In the genomic region with DNA sequence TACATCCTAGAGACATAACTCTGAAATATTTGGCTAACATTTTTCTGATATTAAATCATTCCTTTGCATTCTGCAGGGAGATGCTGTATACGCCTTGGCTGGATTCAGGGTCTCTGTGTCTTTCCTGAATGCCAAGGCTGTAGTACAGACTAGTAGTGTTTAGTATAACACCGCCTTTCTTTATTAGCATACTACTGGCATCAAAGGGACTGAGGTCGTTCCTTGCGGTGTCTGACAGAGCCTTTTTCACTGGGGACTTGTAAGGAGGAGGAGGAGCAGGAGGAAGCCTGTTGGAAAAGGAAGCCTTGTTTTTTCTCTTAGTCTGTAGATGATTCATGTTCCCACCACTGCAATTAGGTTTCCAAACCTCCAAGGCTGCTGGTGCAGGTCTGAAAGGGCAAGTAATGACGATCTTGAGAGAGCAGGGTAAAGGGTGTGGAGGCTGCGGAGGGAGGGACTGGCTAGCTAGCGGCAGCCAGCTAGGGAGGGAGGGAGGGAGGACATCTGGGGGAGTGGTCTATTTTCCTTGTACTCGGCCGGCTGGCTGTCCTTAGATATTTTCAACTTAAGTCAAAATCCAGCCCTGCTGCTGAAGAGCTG, we compare ENCODE assay signal across 8 mouse cellular contexts.
DNase-seq lines count a peak whose midpoint lies in the region; ATAC-seq and TF ChIP-seq lines count a peak whose summit lies in the region.

No protein-coding gene starts in this region.

- no peak for TF ChIP-seq CTCF in cerebellum, adult 2 months (IDR thresholded peaks at IDR 0.05; ENCODE audit: borderline replicate concordance, insufficient read depth, low read depth, low read length)
- TF ChIP-seq CTCF in heart, adult 2 months (IDR thresholded peaks at IDR 0.05) = no peak

- TF ChIP-seq EP300 in heart, adult 2 months (IDR thresholded peaks at IDR 0.05; ENCODE audit: insufficient read depth, low read depth, low read length) = 0 out of 2 replicates have a peak, but pooled peaks have one; percentile 54

- no peak overlapping the region for H3K27ac ChIP-seq in cerebellum, adult 2 months (ENCODE audit: insufficient read depth, low read length)
- peak overlapping the region; percentile 75 for H3K27ac ChIP-seq in embryonic facial prominence, embryonic 10.5 days (replicated peaks)
- peak overlapping the region; percentile 74 for H3K27ac ChIP-seq in heart, adult 2 months
- 0 out of 2 replicates have a peak overlapping the region, but pooled peaks have one; percentile 32 for H3K27ac ChIP-seq in liver, embryonic 13.5 days
- peak overlapping the region; percentile 43; the same call in 1 of the 2 replicates for H3K27ac ChIP-seq in neural tube, embryonic 12.5 days

- no peaks in the 10 kb centered on the region for H3K36me3 ChIP-seq in embryonic facial prominence, embryonic 10.5 days (replicated peaks)
- peaks cover 50% of the 10 kb centered on the region for H3K36me3 ChIP-seq in heart, adult 2 months (ENCODE audit: control insufficient read depth, insufficient read depth, low read length)
- H3K36me3 ChIP-seq in liver, embryonic 13.5 days = peaks cover 5% of the 10 kb centered on the region; the same call in 1 of the 2 replicates
- H3K36me3 ChIP-seq in neural tube, embryonic 12.5 days = no peaks in the 10 kb centered on the region

- H3K4me3 ChIP-seq in cerebellum, adult 2 months (replicated peaks; ENCODE audit: insufficient read depth, low read depth, low read length) = peak overlapping the region; percentile 47
- H3K4me3 ChIP-seq in embryonic facial prominence, embryonic 10.5 days = peak overlapping the region; percentile 47
- H3K4me3 ChIP-seq in heart, adult 2 months = peak overlapping the region; percentile 37; the same call in 1 of the 2 replicates
- H3K4me3 ChIP-seq in liver, embryonic 13.5 days (replicated peaks) = peak overlapping the region; percentile 6; the same call in 1 of the 2 replicates
- peak overlapping the region; percentile 20 for H3K4me3 ChIP-seq in neural tube, embryonic 12.5 days

- H3K9ac ChIP-seq in heart, adult 2 months (ENCODE audit: low read depth, low read length) = peak overlapping the region; percentile 42
- H3K9ac ChIP-seq in liver, embryonic 13.5 days = no peak overlapping the region
- H3K9ac ChIP-seq in neural tube, embryonic 12.5 days = peak overlapping the region; percentile 49

- peak; percentile 67 for ATAC-seq in liver, embryonic 13.5 days (ENCODE audit: low read depth)
- peak; percentile 85 for ATAC-seq in neural tube, embryonic 12.5 days (ENCODE audit: low FRiP score, low read depth)

- H3K79me2 ChIP-seq in heart, adult 2 months (replicated peaks; ENCODE audit: control insufficient read depth, insufficient read depth, low read length) = peaks cover 4% of the 10 kb centered on the region

- peak in 1 of 2 experiments; percentile 7 for DNase-seq in cerebellum, adult 2 months
- DNase-seq in cerebellum, adult 11 months = no peak
- DNase-seq in embryonic facial prominence, embryonic 10.5 days (ENCODE audit: low spot score) = peak; percentile 79
- peak; percentile 67 to 80 for DNase-seq in heart, adult 2 months
- DNase-seq in kidney, adult 11 months = peak; percentile 73
- no peak for DNase-seq in liver, embryonic 13.5 days
- DNase-seq in thymus, postnatal 36 days = no peak

- intact Hi-C loops in heart, adult 2 months (cut with DNase I) = loop anchor here (5.0 to 10.0 kb wide), 2 partner anchors 40 to 183 kb away; no protein-coding TSS in a partner anchor

- H3K4me2 ChIP-seq in liver, embryonic 13.5 days = peak overlapping the region; percentile 40
- peak overlapping the region; percentile 59 for H3K4me2 ChIP-seq in neural tube, embryonic 12.5 days (replicated peaks)

- no peaks in the 10 kb centered on the region for H3K4me1 ChIP-seq in cerebellum, adult 2 months (ENCODE audit: control insufficient read depth, insufficient read depth, low read length)
- H3K4me1 ChIP-seq in embryonic facial prominence, embryonic 10.5 days = peaks cover 56% of the 10 kb centered on the region
- H3K4me1 ChIP-seq in heart, adult 2 months (ENCODE audit: control insufficient read depth, insufficient read depth, low read length) = peaks cover 33% of the 10 kb centered on the region
- H3K4me1 ChIP-seq in liver, embryonic 13.5 days (replicated peaks) = peaks cover 63% of the 10 kb centered on the region
- peaks cover 6% of the 10 kb centered on the region for H3K4me1 ChIP-seq in neural tube, embryonic 12.5 days

- no peaks in the 10 kb centered on the region for H3K27me3 ChIP-seq in cerebellum, adult 2 months (ENCODE audit: control insufficient read depth, insufficient read depth, low read length)
- H3K27me3 ChIP-seq in embryonic facial prominence, embryonic 10.5 days (replicated peaks; ENCODE audit: low read depth, poor library complexity, severe bottlenecking) = no peaks in the 10 kb centered on the region
- no peaks in the 10 kb centered on the region for H3K27me3 ChIP-seq in heart, adult 2 months (ENCODE audit: control insufficient read depth, insufficient read depth, low read length)
- no peaks in the 10 kb centered on the region for H3K27me3 ChIP-seq in liver, embryonic 13.5 days
- no peaks in the 10 kb centered on the region for H3K27me3 ChIP-seq in neural tube, embryonic 12.5 days (replicated peaks)

- 13% methylated on average over 9 of the region's 9 CpGs for WGBS in cerebellum, adult 2 months
- 6% methylated on average over 9 of the region's 9 CpGs for WGBS in embryonic facial prominence, embryonic 10.5 days
- WGBS in heart, adult 2 months = 9% methylated on average over 9 of the region's 9 CpGs
- 22% methylated on average over 9 of the region's 9 CpGs for WGBS in liver, embryonic 13.5 days (ENCODE audit: insufficient replicate concordance)
- 2% methylated on average over 9 of the region's 9 CpGs for WGBS in neural tube, embryonic 12.5 days

- H3K9me3 ChIP-seq in embryonic facial prominence, embryonic 10.5 days = no peaks in the 10 kb centered on the region
- H3K9me3 ChIP-seq in liver, embryonic 13.5 days (replicated peaks) = no peaks in the 10 kb centered on the region
- H3K9me3 ChIP-seq in neural tube, embryonic 12.5 days = no peaks in the 10 kb centered on the region

- no peak for TF ChIP-seq POLR2A in cerebellum, adult 2 months (IDR thresholded peaks at IDR 0.05; ENCODE audit: borderline replicate concordance, insufficient read depth, low read length)
- peak; percentile 78 for TF ChIP-seq POLR2A in heart, adult 2 months (IDR thresholded peaks at IDR 0.05; ENCODE audit: insufficient read depth, low read depth, low read length)

Comparison
In these comparisons a context has a peak if more than half of its experiments do, and no peak if none do; other contexts are left out.
1. DNase-seq: peak in embryonic facial prominence, embryonic 10.5 days (single experiment), heart, adult 2 months (2 of 2) and kidney, adult 11 months (single experiment); none in cerebellum, adult 11 months (single experiment), liver, embryonic 13.5 days (single experiment) and thymus, postnatal 36 days (0 of 2).
2. Peak in every context shown above with its lines, with median percentiles within 50 percentile points of each other: H3K4me3 ChIP-seq.